Mouse (Mus musculus) ZHBTc4 (cell line): ENCODE data around the gene B3gnt9.
"Not testable (repeated sequence)": the region's sequence is repeated elsewhere in the genome, so short reads cannot be mapped to it uniquely, and the experiment has no call there.

ENCODE experiments used
- DNase-seq: peaks from one replicate; pipeline ENCODE4 v3.0.0-alpha.2; 2011; ENCODE audit warnings: low read depth, low spot score

Gene B3gnt9

GRCm38 (mm10) chr8:105254966-105255350 lies at the start of gene B3gnt9:
B3gnt9 (minus strand) TSS chr8:105255153.
- peak; percentile 68 for DNase-seq

- no peak for DNase-seq
Measured at GRCm38 (mm10) chr8:105303874-105304273, 48.9 kb upstream of the B3gnt9 start.

- DNase-seq, result no peak
Measured at GRCm38 (mm10) chr8:105303396-105303795, 48.4 kb upstream of the B3gnt9 start.

- no peak for DNase-seq
Measured at GRCm38 (mm10) chr8:105299962-105300361, 45.0 kb upstream of the B3gnt9 start.

- DNase-seq, result no peak
Measured at GRCm38 (mm10) chr8:105298351-105299252, 43.6 kb upstream of the B3gnt9 start.

- peak; percentile 94 for DNase-seq
Measured at GRCm38 (mm10) chr8:105297511-105298192, 42.7 kb upstream of the B3gnt9 start, which contains the start of gene E2f4. E2f4 (plus strand) TSS chr8:105297663.

- DNase-seq, result no peak
Measured at GRCm38 (mm10) chr8:105295895-105296573, 41.1 kb upstream of the B3gnt9 start, which contains the start of gene Exoc3l. Exoc3l (minus strand) TSS chr8:105296101.

- no peak for DNase-seq
Measured at GRCm38 (mm10) chr8:105295256-105295655, 40.3 kb upstream of the B3gnt9 start.

- no peak for DNase-seq
Measured at GRCm38 (mm10) chr8:105294776-105295175, 39.8 kb upstream of the B3gnt9 start.

- peak; percentile 46 for DNase-seq
Measured at GRCm38 (mm10) chr8:105293405-105293804, 38.5 kb upstream of the B3gnt9 start.

GRCm38 (mm10) chr8:105292471-105292870 lies 37.5 kb upstream of the B3gnt9 start:
- no peak for DNase-seq

GRCm38 (mm10) chr8:105291802-105292201 lies 36.8 kb upstream of the B3gnt9 start:
- DNase-seq, result not testable (repeated sequence)

- DNase-seq, result not testable (repeated sequence)
Measured at GRCm38 (mm10) chr8:105291364-105291763, 36.4 kb upstream of the B3gnt9 start.

- peak; percentile 94 for DNase-seq
Measured at GRCm38 (mm10) chr8:105290554-105291314, 35.8 kb upstream of the B3gnt9 start.

- DNase-seq, result peak; percentile 90
Measured at GRCm38 (mm10) chr8:105289805-105290460, 35.0 kb upstream of the B3gnt9 start, which contains the start of gene 4931428F04Rik. 4931428F04Rik (minus strand) TSS chr8:105289864.

- peak; percentile 98 for DNase-seq
Measured at GRCm38 (mm10) chr8:105288958-105289732, 34.2 kb upstream of the B3gnt9 start.

- no peak for DNase-seq
Measured at GRCm38 (mm10) chr8:105288231-105288630, 33.3 kb upstream of the B3gnt9 start.

GRCm38 (mm10) chr8:105286907-105287306 lies 32.0 kb upstream of the B3gnt9 start:
- no peak for DNase-seq

GRCm38 (mm10) chr8:105285514-105285913 lies 30.6 kb upstream of the B3gnt9 start:
- no peak for DNase-seq

GRCm38 (mm10) chr8:105283074-105283473 lies 28.1 kb upstream of the B3gnt9 start:
- peak; percentile 92 for DNase-seq
